Mouse (Mus musculus) kidney, adult 2 months (tissue): ENCODE measurements around the gene Pik3r2.

Experiments used
- CTCF ChIP-seq: fragments of 200-500 bp; conservative IDR thresholded peaks from 2 replicates; pipeline ENCODE4 v1.5.1; 2011; ENCODE audit warnings: low read depth, mild to moderate bottlenecking, control low read depth, low read length, moderate library complexity, mixed read lengths; ENCODE audit not compliant: insufficient read depth, insufficient read length
- POLR2A ChIP-seq: fragments of 200-500 bp; IDR thresholded peaks from one replicate; pipeline ENCODE4 v1.6.1; 2011; ENCODE audit warnings: low read depth, low read length, control low read depth

- TF ChIP-seq CTCF (no peak), POLR2A (peak; percentile 30)
These were observed 52.9 kb downstream of the Pik3r2 start, which contains the start of gene Pde4c for GRCm38 (mm10) chr8:70723486-70724210.
